8 mouse cellular contexts compared by ENCODE assay signal in the genomic region with DNA sequence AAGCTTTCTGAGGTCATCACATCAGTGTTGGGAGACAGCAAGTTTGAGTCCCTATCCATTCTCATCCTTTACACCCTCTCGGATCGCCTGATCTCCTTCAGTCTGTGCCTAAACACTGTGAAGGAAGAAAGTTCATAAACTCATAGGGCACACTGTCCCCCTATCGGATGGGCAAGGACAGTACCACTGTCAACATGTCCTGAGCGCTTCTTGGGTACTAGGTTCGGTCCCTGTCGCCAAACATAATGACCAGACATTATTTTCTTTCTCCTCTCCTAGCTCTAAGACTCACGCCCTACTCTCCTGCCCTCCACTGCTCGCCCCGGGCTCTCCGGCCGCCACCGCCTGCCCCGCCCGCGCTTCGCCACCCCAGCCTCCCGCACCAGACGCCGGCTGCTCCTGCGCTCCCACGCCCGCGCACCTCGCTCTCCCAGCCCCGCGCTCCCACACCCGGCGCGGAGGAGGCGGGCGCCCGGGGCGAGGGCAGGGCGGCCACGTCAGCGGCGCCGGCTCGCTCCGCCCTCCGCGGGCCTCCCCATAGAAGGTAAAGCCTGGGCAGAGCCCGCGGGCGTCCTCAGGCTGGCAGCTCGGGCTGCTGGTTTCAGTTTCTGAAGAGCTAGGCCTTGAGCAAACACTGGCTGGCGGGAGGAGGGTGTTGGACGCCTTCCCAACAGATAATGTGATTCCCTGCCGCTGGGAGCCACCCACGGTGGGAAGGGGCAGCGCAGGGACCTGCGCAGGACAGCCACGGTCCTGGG.
DNase-seq lines count a peak whose midpoint lies in the region; ATAC-seq and TF ChIP-seq lines count a peak whose summit lies in the region.

No protein-coding gene starts in this region.

- peak; percentile 44 for TF ChIP-seq CTCF in CH12.LX (conservative IDR thresholded peaks at IDR 0.05 in 1 of 2, IDR thresholded peaks at IDR 0.05 in 1 of 2; ENCODE audit: low read depth in 2 of 2, low read length in 2 of 2)
- peak; percentile 66 for TF ChIP-seq CTCF in liver, embryonic 14.5 days (IDR thresholded peaks at IDR 0.05; ENCODE audit: low read depth)

- in situ Hi-C loops in CH12.LX (cut with MboI; ENCODE audit: low pct_ligation_motif_present, low pct_unique_long_range_greater_than_20kb, low sequenced_read_pairs) = loop anchor here (10.0 to 25.0 kb wide), 2 partner anchors 106 to 401 kb away; partner anchors contain the start of genes Fggy and Jun

- no peak; the same call in 1 of the 2 replicates for TF ChIP-seq RAD21 in CH12.LX (IDR thresholded peaks at IDR 0.05; ENCODE audit: low read depth, low read length)

- peak overlapping the region; percentile 51 to 58 (median 56) for H3K4me3 ChIP-seq in CH12.LX (replicated peaks in 1 of 3; ENCODE audit: low read depth in 2 of 3, low read length in 2 of 3, poor library complexity in 1 of 3)
- H3K4me3 ChIP-seq in forebrain, embryonic 11.5 days (ENCODE audit: low read depth, low read length) = peak overlapping the region; percentile 49
- H3K4me3 ChIP-seq in heart, embryonic 16.5 days (ENCODE audit: low read length) = peak overlapping the region; percentile 52
- peak overlapping the region; percentile 58 to 67 for H3K4me3 ChIP-seq in liver, embryonic 14.5 days (ENCODE audit: insufficient read depth in 1 of 2, low read depth in 2 of 2, low read length in 2 of 2)
- peak overlapping the region; percentile 48 for H3K4me3 ChIP-seq in stomach, embryonic 15.5 days (replicated peaks)

- no peaks in the 10 kb centered on the region for H3K27me3 ChIP-seq in CH12.LX (replicated peaks)
- H3K27me3 ChIP-seq in forebrain, embryonic 11.5 days (ENCODE audit: control insufficient read depth, insufficient read depth, low read length) = no peaks in the 10 kb centered on the region
- H3K27me3 ChIP-seq in heart, embryonic 16.5 days (ENCODE audit: control insufficient read depth, insufficient read depth, low read length) = no peaks in the 10 kb centered on the region
- H3K27me3 ChIP-seq in liver, embryonic 14.5 days (ENCODE audit: control insufficient read depth, insufficient read depth, low read length) = no peaks in the 10 kb centered on the region
- H3K27me3 ChIP-seq in stomach, embryonic 15.5 days (replicated peaks) = no peaks in the 10 kb centered on the region

- H3K4me1 ChIP-seq in CH12.LX (ENCODE audit: control insufficient read depth in 1 of 2, insufficient read depth in 2 of 2) = peaks cover 12 to 54% of the 10 kb centered on the region in 2 experiments
- H3K4me1 ChIP-seq in forebrain, embryonic 11.5 days (replicated peaks; ENCODE audit: control insufficient read depth, insufficient read depth, low read length) = no peaks in the 10 kb centered on the region
- H3K4me1 ChIP-seq in heart, embryonic 16.5 days (ENCODE audit: control insufficient read depth, insufficient read depth, low read length) = peaks cover 25% of the 10 kb centered on the region
- peaks cover 40 to 49% of the 10 kb centered on the region in 2 experiments for H3K4me1 ChIP-seq in liver, embryonic 14.5 days (replicated peaks; ENCODE audit: control insufficient read depth in 2 of 2, insufficient read depth in 2 of 2, low read length in 1 of 2)
- peaks cover 19% of the 10 kb centered on the region for H3K4me1 ChIP-seq in stomach, embryonic 15.5 days

- peak; percentile 75 for DNase-seq in CH12.LX (ENCODE audit: extremely low read depth)
- peak; percentile 84 for DNase-seq in c-Kit-positive CD71-positive TER-119-positive erythroid progenitor cells, embryonic 14.5 days (ENCODE audit: low spot score)
- DNase-seq in forebrain, embryonic 11.5 days (ENCODE audit: low spot score) = peak; percentile 90
- peak; percentile 93 to 95 for DNase-seq in kidney, postnatal 36 days
- peak; percentile 80 to 85 (median 83) for DNase-seq in liver, embryonic 14.5 days (ENCODE audit: low read depth in 3 of 3, low spot score in 3 of 3)
- peak; percentile 87 for DNase-seq in neural tube, embryonic 10.5 days (ENCODE audit: extremely low spot score, low spot score)

- TF ChIP-seq POLR2A in CH12.LX (IDR thresholded peaks at IDR 0.05; ENCODE audit: low read depth, low read length) = peak; percentile 76

- ATAC-seq in forebrain, embryonic 11.5 days (replicated peaks; ENCODE audit: low FRiP score) = peak; percentile 96
- ATAC-seq in heart, embryonic 16.5 days (replicated peaks; ENCODE audit: extremely low read depth, insufficient read depth, low FRiP score) = peak; percentile 95
- peak; percentile 96 for ATAC-seq in liver, embryonic 14.5 days (ENCODE audit: insufficient read depth)
- ATAC-seq in stomach, embryonic 15.5 days (ENCODE audit: insufficient read depth, low FRiP score, low read depth) = peak; percentile 97

- peak overlapping the region; percentile 72 for H3K27ac ChIP-seq in CH12.LX (ENCODE audit: insufficient read depth, low read depth)
- H3K27ac ChIP-seq in forebrain, embryonic 11.5 days (ENCODE audit: low read depth, low read length) = peak overlapping the region; percentile 62
- H3K27ac ChIP-seq in heart, embryonic 16.5 days (ENCODE audit: low read length) = peak overlapping the region; percentile 88
- H3K27ac ChIP-seq in liver, embryonic 14.5 days = peak overlapping the region; percentile 79
- peak overlapping the region; percentile 95 for H3K27ac ChIP-seq in stomach, embryonic 15.5 days

- H3K4me2 ChIP-seq in CH12.LX (ENCODE audit: insufficient read depth, low read depth, poor library complexity, severe bottlenecking) = peak overlapping the region; percentile 85
- H3K4me2 ChIP-seq in forebrain, embryonic 11.5 days (ENCODE audit: low read depth, low read length, severe bottlenecking) = peak overlapping the region; percentile 72
- peak overlapping the region; percentile 57 for H3K4me2 ChIP-seq in heart, embryonic 16.5 days (ENCODE audit: low read depth, low read length)
- H3K4me2 ChIP-seq in liver, embryonic 14.5 days (ENCODE audit: low read depth) = peak overlapping the region; percentile 70
- H3K4me2 ChIP-seq in stomach, embryonic 15.5 days = peak overlapping the region; percentile 56

- TF ChIP-seq EP300 in CH12.LX (IDR thresholded peaks at IDR 0.05; ENCODE audit: low read length) = no peak
- no peak for TF ChIP-seq EP300 in liver, embryonic 14.5 days (IDR thresholded peaks at IDR 0.05; ENCODE audit: low read depth)

- H3K79me2 ChIP-seq in CH12.LX (replicated peaks; ENCODE audit: control insufficient read depth, extremely low read depth, insufficient read depth, poor library complexity, severe bottlenecking) = no peaks in the 10 kb centered on the region

- H3K9me3 ChIP-seq in CH12.LX (replicated peaks; ENCODE audit: low read length) = no peaks in the 10 kb centered on the region
- H3K9me3 ChIP-seq in forebrain, embryonic 11.5 days (ENCODE audit: control insufficient read depth, low read length) = no peaks in the 10 kb centered on the region
- no peaks in the 10 kb centered on the region for H3K9me3 ChIP-seq in heart, embryonic 16.5 days (replicated peaks; ENCODE audit: control insufficient read depth, low read length)
- no peaks in the 10 kb centered on the region for H3K9me3 ChIP-seq in liver, embryonic 14.5 days (ENCODE audit: control insufficient read depth, low read length)
- no peaks in the 10 kb centered on the region for H3K9me3 ChIP-seq in stomach, embryonic 15.5 days

- WGBS in forebrain, embryonic 11.5 days = 2% methylated on average over 52 of the region's 53 CpGs
- WGBS in heart, embryonic 16.5 days = 2% methylated on average over 53 of the region's 53 CpGs
- 1% methylated on average over 52 of the region's 53 CpGs for WGBS in liver, embryonic 14.5 days (ENCODE audit: insufficient replicate concordance)
- WGBS in stomach, embryonic 15.5 days = 2% methylated on average over 52 of the region's 53 CpGs

- dilution Hi-C loops in CH12.LX (cut with MboI; ENCODE audit: extremely low pct_ligation_motif_present, extremely low pct_unique_long_range_greater_than_20kb, low sequenced_read_pairs) = no loop called here

- no peaks in the 10 kb centered on the region for H3K36me3 ChIP-seq in CH12.LX (replicated peaks in 1 of 2; ENCODE audit: control insufficient read depth in 1 of 2, insufficient read depth in 1 of 2, low read length in 1 of 2)
- H3K36me3 ChIP-seq in forebrain, embryonic 11.5 days (ENCODE audit: control insufficient read depth, insufficient read depth, low read length) = no peaks in the 10 kb centered on the region
- H3K36me3 ChIP-seq in heart, embryonic 16.5 days (ENCODE audit: control insufficient read depth, insufficient read depth) = no peaks in the 10 kb centered on the region
- no peaks in the 10 kb centered on the region for H3K36me3 ChIP-seq in liver, embryonic 14.5 days (replicated peaks; ENCODE audit: control insufficient read depth, insufficient read depth, low read depth)
- H3K36me3 ChIP-seq in stomach, embryonic 15.5 days = no peaks in the 10 kb centered on the region

- peak overlapping the region; percentile 62 for H3K9ac ChIP-seq in CH12.LX (ENCODE audit: insufficient read depth, low read depth)
- peak overlapping the region; percentile 73 for H3K9ac ChIP-seq in forebrain, embryonic 11.5 days (ENCODE audit: low read length)
- H3K9ac ChIP-seq in heart, embryonic 16.5 days (ENCODE audit: low read length) = peak overlapping the region; percentile 70
- H3K9ac ChIP-seq in liver, embryonic 14.5 days (replicated peaks) = peak overlapping the region; percentile 71
- H3K9ac ChIP-seq in stomach, embryonic 15.5 days = peak overlapping the region; percentile 29

TF ChIP-seq in CH12.LX, 34 proteins besides CTCF, POLR2A, EP300 and RAD21 (continues in another document):
- TF ChIP-seq POLR2AphosphoS2 (IDR thresholded peaks at IDR 0.05; ENCODE audit: low read depth, low read length) (no peak), MXI1 (IDR thresholded peaks at IDR 0.05; ENCODE audit: low read depth, low read length) (peak; percentile 58; the same call in 1 of the 2 replicates), KAT2A (IDR thresholded peaks at IDR 0.05; ENCODE audit: insufficient replicate concordance, low read length) (no peak), BHLHE40 (IDR thresholded peaks at IDR 0.05; ENCODE audit: low read depth, low read length) (no peak), IRF4 (IDR thresholded peaks at IDR 0.05; ENCODE audit: low read depth, low read length) (peak; percentile 71), ZC3H11A (IDR thresholded peaks at IDR 0.05; ENCODE audit: low read depth, low read length) (no peak), USF2 (conservative IDR thresholded peaks at IDR 0.05; ENCODE audit: low read depth, low read length) (no peak), JUN (IDR thresholded peaks at IDR 0.05; ENCODE audit: insufficient read depth, low read depth, low read length) (no peak), HCFC1 (IDR thresholded peaks at IDR 0.05; ENCODE audit: low read depth, low read length) (no peak), ELF1 (IDR thresholded peaks at IDR 0.05; ENCODE audit: low read depth, low read length) (no peak), USF1 (IDR thresholded peaks at IDR 0.05; ENCODE audit: low read depth, low read length) (no peak), NRF1 (IDR thresholded peaks at IDR 0.05; ENCODE audit: low read depth, low read length) (peak; percentile 71), ETS1 (conservative IDR thresholded peaks at IDR 0.05; ENCODE audit: low read depth, low read length) (0 out of 2 replicates have a peak, but pooled peaks have one; percentile 10), JUND (conservative IDR thresholded peaks at IDR 0.05; ENCODE audit: low read depth, low read length) (no peak), UBTF (IDR thresholded peaks at IDR 0.05; ENCODE audit: low read depth, low read length) (peak; percentile 50; the same call in 1 of the 2 replicates)

Comparison
In these comparisons a context has a peak if more than half of its experiments do, and no peak if none do; other contexts are left out.
1. Peak in every context shown above with its lines: DNase-seq, ATAC-seq, H3K4me3 ChIP-seq and H3K27ac ChIP-seq.